ENCODE assay signal across 8 mouse cellular contexts in the genomic region with DNA sequence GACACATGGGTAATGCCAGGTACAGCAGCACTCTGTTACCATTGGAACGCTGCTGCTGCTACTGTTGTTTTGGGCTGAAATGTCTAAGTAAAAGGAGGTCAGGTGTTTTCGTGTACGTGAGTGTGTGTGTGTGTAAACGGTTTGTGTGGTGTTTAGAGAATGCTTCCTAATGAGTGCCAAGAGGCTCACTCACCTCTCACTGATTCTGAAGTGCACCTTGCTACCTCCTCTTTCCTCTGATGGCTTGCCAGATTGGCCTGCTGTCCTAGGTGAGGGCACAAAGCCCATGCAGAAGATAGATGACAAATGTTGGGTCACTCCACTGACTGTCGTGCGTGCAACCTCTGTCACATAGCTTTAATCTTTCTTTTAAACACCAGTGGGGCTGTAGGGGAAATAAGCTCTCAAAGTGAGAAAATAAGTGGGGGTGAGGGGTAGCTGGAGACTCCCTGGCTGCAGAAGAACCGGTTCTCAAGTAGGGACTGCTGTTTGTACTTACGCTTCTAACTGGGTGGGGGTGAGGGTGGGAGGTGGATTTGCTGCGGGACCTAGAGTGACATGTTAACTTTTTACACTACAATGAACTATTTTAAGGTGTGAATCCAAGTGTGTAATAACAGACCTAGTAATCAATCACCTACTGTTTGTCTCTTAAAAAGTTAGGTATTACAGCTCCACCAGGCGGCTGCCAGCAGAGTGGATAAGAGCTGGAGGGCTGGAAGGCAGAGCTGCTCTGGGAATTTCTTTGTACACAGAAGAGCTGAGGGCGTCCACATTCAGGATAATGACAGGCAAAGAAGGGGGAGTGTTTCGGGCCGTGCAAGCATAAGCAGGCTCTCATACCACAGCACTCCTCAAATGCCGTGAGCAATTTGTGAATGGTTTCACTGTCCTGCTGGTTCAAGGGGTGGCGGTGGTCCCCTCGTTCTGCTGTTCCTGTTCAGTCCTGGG. TPM values are rescaled to one million over a fixed set of nuclear protein-coding genes. Genes with fewer than 3 reads are reported as not detected.
DNase-seq lines count a peak whose midpoint lies in the region; ATAC-seq and TF ChIP-seq lines count a peak whose summit lies in the region.

No protein-coding gene starts in this region.

- WGBS in embryonic facial prominence, embryonic 14.5 days = 39% methylated on average over 16 of the region's 16 CpGs
- WGBS in kidney, adult 2 months = 36% methylated on average over 16 of the region's 16 CpGs

- no peaks in the 10 kb centered on the region for H3K27me3 ChIP-seq in embryonic facial prominence, embryonic 14.5 days (replicated peaks; ENCODE audit: control insufficient read depth, insufficient read depth, low read length)
- no peaks in the 10 kb centered on the region for H3K27me3 ChIP-seq in kidney, adult 2 months (replicated peaks; ENCODE audit: control insufficient read depth, insufficient read depth, low read length)

- TF ChIP-seq POLR2A in kidney, adult 2 months (IDR thresholded peaks at IDR 0.05; ENCODE audit: low read depth, low read length) = no peak

- peaks cover 57% of the 10 kb centered on the region for H3K4me1 ChIP-seq in embryonic facial prominence, embryonic 14.5 days (ENCODE audit: control insufficient read depth, insufficient read depth, low read length)
- H3K4me1 ChIP-seq in kidney, adult 2 months (ENCODE audit: control insufficient read depth, insufficient read depth, low read length) = peaks cover 38% of the 10 kb centered on the region

- ATAC-seq in embryonic facial prominence, embryonic 14.5 days (ENCODE audit: low read depth) = peak; percentile 89
- ATAC-seq in erythroblast, adult 5-6 weeks (replicated peaks; ENCODE audit: low FRiP score, poor library complexity, severe bottlenecking) = no peak

- peak; percentile 47 for TF ChIP-seq CTCF in kidney, adult 2 months (conservative IDR thresholded peaks at IDR 0.05; ENCODE audit: insufficient read depth, insufficient read length, low read depth, low read length)

- peak; percentile 18 for DNase-seq in right cerebral cortex, postnatal 14 days
- no peak for DNase-seq in right cerebral cortex, adult 2 months (ENCODE audit: low spot score in 2 of 2)
- peak; percentile 88 for DNase-seq in embryonic facial prominence, embryonic 14.5 days (ENCODE audit: low spot score)
- DNase-seq in kidney, adult 2 months = peak; percentile 29
- DNase-seq in lung, postnatal 36 days = peak; percentile 41
- no peak for DNase-seq in thymus, postnatal 25 days
- DNase-seq in thymus, postnatal 10 days (ENCODE audit: low spot score in 2 of 2) = no peak

- H3K4me3 ChIP-seq in embryonic facial prominence, embryonic 14.5 days (ENCODE audit: low read depth, low read length) = no peak overlapping the region
- no peak overlapping the region for H3K4me3 ChIP-seq in kidney, adult 2 months (ENCODE audit: insufficient read depth, low read depth, low read length)

- peak overlapping the region; percentile 69 for H3K27ac ChIP-seq in embryonic facial prominence, embryonic 14.5 days (replicated peaks; ENCODE audit: low read depth, low read length)
- peak overlapping the region; percentile 34; the same call in 1 of the 2 replicates for H3K27ac ChIP-seq in kidney, adult 2 months (ENCODE audit: insufficient read depth, low read depth, low read length)

- peaks cover 11% of the 10 kb centered on the region for H3K36me3 ChIP-seq in embryonic facial prominence, embryonic 14.5 days (ENCODE audit: control insufficient read depth, insufficient read depth, low read length)
- no peaks in the 10 kb centered on the region for H3K36me3 ChIP-seq in kidney, adult 2 months (ENCODE audit: control insufficient read depth, insufficient read depth, low read length)

- H3K9ac ChIP-seq in embryonic facial prominence, embryonic 14.5 days (ENCODE audit: low read depth, low read length) = peak overlapping the region; percentile 43; the same call in 1 of the 2 replicates

- peak overlapping the region; percentile 35 for H3K4me2 ChIP-seq in embryonic facial prominence, embryonic 14.5 days (ENCODE audit: low read depth, low read length)

- no peaks in the 10 kb centered on the region for H3K9me3 ChIP-seq in embryonic facial prominence, embryonic 14.5 days (ENCODE audit: control insufficient read depth, low read length)

RNA-seq across cellular contexts. Expression of a gene that starts 10.4 kb away (rescaled TPM):
- polyA plus RNA-seq in embryonic facial prominence, embryonic 14.5 days (2014; fragmentation: Nextera tagmentation; extraction: Ambion mirVana) = 26.2 and 27.4 TPM in 2 replicates
- polyA plus RNA-seq in kidney, adult 2 months (2012; rRNA removed) = 15.7 and 18.3 TPM in 2 replicates
- 6.3 and 15.9 TPM in 2 replicates for total RNA-seq in erythroblast, adult 5-6 weeks (2015; ENCODE audit: low replicate concordance)
- total RNA-seq in erythroblast, adult 5-6 weeks (2017; ENCODE audit: low replicate concordance) = 9.9 and 17.7 TPM in 2 replicates

RNA-seq across cellular contexts. Expression of a gene that starts 10.5 kb away (rescaled TPM):
- polyA plus RNA-seq in embryonic facial prominence, embryonic 14.5 days (2014; fragmentation: Nextera tagmentation; extraction: Ambion mirVana) = 0.22 and 0.25 TPM in 2 replicates
- polyA plus RNA-seq in kidney, adult 2 months (2012; rRNA removed) = 0.04 and 0.06 TPM in 2 replicates
- total RNA-seq in erythroblast, adult 5-6 weeks (2015; ENCODE audit: low replicate concordance) = not detected in 2 replicates
- total RNA-seq in erythroblast, adult 5-6 weeks (2017; ENCODE audit: low replicate concordance) = 0.28 TPM in 1 of 2 replicates, not detected in the other

Comparison
In these comparisons a context has a peak if more than half of its experiments do, and no peak if none do; other contexts are left out.
1. DNase-seq: peak in right cerebral cortex, postnatal 14 days (single experiment), embryonic facial prominence, embryonic 14.5 days (single experiment), kidney, adult 2 months (single experiment) and lung, postnatal 36 days (single experiment); none in right cerebral cortex, adult 2 months (0 of 2), thymus, postnatal 25 days (single experiment) and thymus, postnatal 10 days (0 of 2).